Mouse (Mus musculus): Measurements from ENCODE around the gene Sptbn1.
"Not testable (repeated sequence)": the region's sequence is repeated elsewhere in the genome, so short reads cannot be mapped to it uniquely, and the experiment has no call there.

The Sptbn1 gene

GRCm38 (mm10) chr11:30256491-30256890 lies 11.5 kb downstream of the Sptbn1 start:
- DNase-seq (ENCODE audit: inconsistent ontology term), result peak; percentile 70

- DNase-seq (ENCODE audit: inconsistent ontology term), result not testable (repeated sequence)
Observed at GRCm38 (mm10) chr11:30255211-30255610, 12.8 kb downstream of the Sptbn1 start.

- DNase-seq (ENCODE audit: inconsistent ontology term), result no peak
Observed at GRCm38 (mm10) chr11:30251294-30251904, 16.6 kb downstream of the Sptbn1 start.

- DNase-seq (ENCODE audit: inconsistent ontology term), result no peak
Observed at GRCm38 (mm10) chr11:30249452-30250016, 18.4 kb downstream of the Sptbn1 start.

- peak; percentile 31 for DNase-seq (ENCODE audit: inconsistent ontology term)
Observed at GRCm38 (mm10) chr11:30247106-30247505, 20.9 kb downstream of the Sptbn1 start.

- no peak for DNase-seq (ENCODE audit: inconsistent ontology term)
Observed at GRCm38 (mm10) chr11:30246161-30246560, 21.8 kb downstream of the Sptbn1 start.

- no peak for DNase-seq (ENCODE audit: inconsistent ontology term)
Observed at GRCm38 (mm10) chr11:30244172-30244571, 23.8 kb downstream of the Sptbn1 start.

- DNase-seq (ENCODE audit: inconsistent ontology term), result peak; percentile 96
Observed at GRCm38 (mm10) chr11:30243591-30243990, 24.4 kb downstream of the Sptbn1 start.

- no peak for DNase-seq (ENCODE audit: inconsistent ontology term)
Observed at GRCm38 (mm10) chr11:30240861-30241260, 27.1 kb downstream of the Sptbn1 start.

GRCm38 (mm10) chr11:30237960-30238359 lies 30.0 kb downstream of the Sptbn1 start:
- no peak for DNase-seq (ENCODE audit: inconsistent ontology term)

GRCm38 (mm10) chr11:30236681-30237242 lies 31.2 kb downstream of the Sptbn1 start:
- no peak for DNase-seq (ENCODE audit: inconsistent ontology term)

GRCm38 (mm10) chr11:30235666-30236065 lies 32.3 kb downstream of the Sptbn1 start:
- DNase-seq (ENCODE audit: inconsistent ontology term), result no peak

- DNase-seq (ENCODE audit: inconsistent ontology term), result no peak
Observed at GRCm38 (mm10) chr11:30235218-30235617, 32.8 kb downstream of the Sptbn1 start.

GRCm38 (mm10) chr11:30233946-30234345 lies 34.0 kb downstream of the Sptbn1 start:
- no peak for DNase-seq (ENCODE audit: inconsistent ontology term)

GRCm38 (mm10) chr11:30232082-30232481 lies 35.9 kb downstream of the Sptbn1 start:
- no peak for DNase-seq (ENCODE audit: inconsistent ontology term)

GRCm38 (mm10) chr11:30231336-30231735 lies 36.6 kb downstream of the Sptbn1 start:
- no peak for DNase-seq (ENCODE audit: inconsistent ontology term)

GRCm38 (mm10) chr11:30230330-30230771 lies 37.6 kb downstream of the Sptbn1 start:
- no peak for DNase-seq (ENCODE audit: inconsistent ontology term)

- no peak for DNase-seq (ENCODE audit: inconsistent ontology term)
Observed at GRCm38 (mm10) chr11:30226756-30227155, 41.2 kb downstream of the Sptbn1 start.

- DNase-seq (ENCODE audit: inconsistent ontology term), result no peak
Observed at GRCm38 (mm10) chr11:30224599-30224998, 43.4 kb downstream of the Sptbn1 start.

GRCm38 (mm10) chr11:30222636-30223035 lies 45.3 kb downstream of the Sptbn1 start:
- DNase-seq (ENCODE audit: inconsistent ontology term), result no peak

GRCm38 (mm10) chr11:30221043-30221442 lies 46.9 kb downstream of the Sptbn1 start:
- no peak for DNase-seq (ENCODE audit: inconsistent ontology term)

- DNase-seq (ENCODE audit: inconsistent ontology term), result no peak
Observed at GRCm38 (mm10) chr11:30218386-30218785, 49.6 kb downstream of the Sptbn1 start.

GRCm38 (mm10) chr11:30217496-30217895 lies 50.5 kb downstream of the Sptbn1 start:
- DNase-seq (ENCODE audit: inconsistent ontology term), result no peak

Data from Muller cell, postnatal 12 days (primary cell).